Mouse (Mus musculus): ENCODE results near the gene Hoxb3.

The Hoxb3 gene

GRCm38 (mm10) chr11:96352691-96353521 lies 29.8 kb downstream of the Hoxb3 start:
- DNase-seq (ENCODE audit: low spot score in 2 of 2), result no peak

GRCm38 (mm10) chr11:96353522-96353841 lies 30.4 kb downstream of the Hoxb3 start:
- no peak for DNase-seq (ENCODE audit: low spot score in 2 of 2)

GRCm38 (mm10) chr11:96353939-96354338 lies 30.8 kb downstream of the Hoxb3 start:
- no peak for DNase-seq (ENCODE audit: low spot score in 2 of 2)

DNA sequence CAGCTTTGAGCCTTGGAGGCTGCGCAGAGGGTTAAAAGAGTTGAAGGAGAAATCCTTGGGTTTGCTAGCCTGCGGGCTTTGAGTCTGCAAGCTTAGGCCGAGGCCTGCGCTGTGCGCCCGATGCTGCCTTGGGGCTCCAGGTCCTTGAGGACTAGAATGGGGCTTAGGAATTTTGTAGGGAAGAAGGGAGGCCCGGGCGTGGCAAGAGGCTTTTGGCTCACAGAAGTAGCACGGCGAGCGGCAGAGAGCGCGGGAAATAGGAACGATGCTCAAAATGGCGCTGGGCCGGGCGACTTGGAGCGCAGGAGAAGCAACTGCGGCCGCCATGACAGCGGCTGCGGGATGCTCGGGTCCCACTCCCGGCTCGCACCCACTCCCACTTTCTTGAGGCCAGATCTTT lies 31.2 kb downstream of the Hoxb3 start:
- no peak for DNase-seq (ENCODE audit: low spot score in 2 of 2)

DNA sequence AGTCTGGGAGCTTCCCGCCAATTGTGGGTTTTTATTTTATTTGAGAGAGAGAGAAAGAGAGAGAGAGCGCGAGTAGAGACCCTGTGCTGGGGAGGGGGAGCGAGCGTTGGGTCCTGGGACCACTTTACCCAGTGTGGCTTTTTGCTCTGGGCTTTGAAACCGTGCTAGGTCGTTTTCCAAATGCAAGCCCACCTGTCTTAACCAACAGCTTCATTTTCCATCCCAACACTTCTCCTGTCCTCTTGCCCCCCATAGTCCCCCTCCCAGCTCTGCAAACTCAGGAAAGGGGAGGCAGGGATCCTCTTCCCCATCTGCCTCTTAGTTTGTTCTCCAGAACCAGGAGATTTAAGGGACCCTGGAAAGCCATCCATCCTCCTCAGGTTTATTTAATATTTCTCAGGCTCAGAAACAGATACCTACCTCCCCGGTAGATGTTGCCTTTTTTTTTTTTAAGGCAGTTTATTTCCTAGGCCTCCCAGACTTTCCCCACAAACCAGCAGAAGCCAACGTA lies 31.7 kb downstream of the Hoxb3 start:
- no peak for DNase-seq (ENCODE audit: low spot score in 2 of 2)

DNA sequence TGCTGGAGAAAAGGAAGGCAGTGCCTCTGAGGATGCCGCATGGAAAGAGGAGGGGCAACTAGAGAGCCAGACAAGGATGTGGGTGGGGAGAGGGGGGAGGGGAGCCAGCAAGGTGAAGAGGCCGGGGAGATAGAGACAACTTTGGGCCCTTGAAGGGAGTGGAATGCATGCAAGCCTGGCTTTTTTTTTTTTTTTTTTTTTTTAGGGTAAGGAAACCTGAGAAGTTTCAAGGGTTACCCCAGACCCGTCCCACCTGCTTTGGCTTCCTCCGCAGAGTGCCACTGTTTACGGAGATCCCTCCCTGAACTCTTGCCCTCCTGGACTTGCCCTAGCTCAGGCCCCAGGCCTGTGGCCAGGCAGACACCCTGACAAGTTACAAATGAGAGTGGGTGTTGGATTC lies 40.7 kb downstream of the Hoxb3 start:
- no peak for DNase-seq (ENCODE audit: low spot score in 2 of 2)

- DNase-seq (ENCODE audit: low spot score in 2 of 2), result no peak
Observed at GRCm38 (mm10) chr11:96365441-96366091, 42.4 kb downstream of the Hoxb3 start, which contains the start of gene Hoxb1. Gene Hoxb1, plus strand, starts transcription at chr11:96365752.

DNA sequence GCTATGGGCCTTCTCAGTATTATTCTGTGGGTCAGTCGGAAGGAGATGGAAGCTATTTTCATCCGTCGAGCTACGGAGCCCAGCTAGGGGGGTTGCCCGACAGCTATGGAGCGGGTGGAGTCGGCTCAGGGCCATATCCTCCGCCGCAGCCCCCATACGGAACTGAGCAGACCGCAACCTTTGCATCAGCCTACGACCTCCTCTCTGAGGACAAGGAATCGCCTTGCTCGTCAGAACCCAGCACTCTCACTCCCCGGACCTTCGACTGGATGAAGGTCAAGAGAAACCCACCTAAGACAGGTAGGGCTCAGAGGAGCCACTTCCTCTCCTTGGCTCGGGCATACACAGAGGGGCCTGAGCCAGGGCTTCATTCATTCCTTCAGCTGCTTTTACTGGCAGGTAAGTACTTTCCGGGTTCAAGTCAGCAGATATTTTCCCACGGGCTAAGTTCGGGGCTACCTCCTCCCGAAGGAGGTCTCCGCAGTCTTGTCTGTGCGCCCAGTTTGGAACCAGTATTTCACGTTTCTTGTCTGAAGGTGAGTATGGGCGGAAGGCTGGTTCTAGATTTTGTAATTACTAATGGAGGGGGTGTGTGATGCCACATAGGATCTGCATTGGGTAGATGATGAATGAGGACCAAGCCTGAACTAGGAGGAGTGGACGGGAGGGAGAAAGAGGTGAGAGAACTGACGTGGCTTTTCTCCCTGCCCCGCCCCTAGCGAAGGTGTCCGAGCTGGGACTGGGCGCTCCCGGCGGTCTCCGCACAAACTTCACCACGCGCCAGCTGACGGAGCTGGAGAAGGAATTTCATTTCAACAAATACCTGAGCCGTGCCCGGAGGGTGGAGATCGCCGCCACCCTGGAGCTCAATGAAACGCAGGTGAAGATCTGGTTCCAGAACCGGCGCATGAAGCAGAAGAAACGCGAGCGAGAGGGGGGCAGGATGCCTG lies 43.2 kb downstream of the Hoxb3 start:
- DNase-seq (ENCODE audit: low spot score in 2 of 2), result no peak

DNA sequence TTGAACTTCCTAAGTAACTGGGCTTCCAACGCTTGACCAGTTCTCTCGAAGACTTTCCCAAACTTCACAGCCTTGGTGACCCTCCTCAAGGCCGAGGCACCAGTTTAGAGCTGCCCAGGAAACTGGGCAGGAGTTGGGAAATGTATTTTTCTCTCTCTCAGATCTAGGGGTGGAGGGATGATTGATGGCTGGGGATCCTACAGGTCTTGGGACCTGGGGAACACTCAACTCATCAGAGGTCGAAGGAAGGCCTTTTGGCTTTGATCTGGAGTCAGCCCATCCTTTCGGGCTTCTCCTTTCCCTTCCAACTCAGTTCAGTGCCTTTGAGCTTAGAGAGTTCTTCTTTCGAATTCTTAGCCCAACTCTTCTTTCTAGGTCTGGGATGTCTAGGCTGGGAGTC lies 44.0 kb downstream of the Hoxb3 start:
- no peak for DNase-seq (ENCODE audit: low spot score in 2 of 2)

DNA sequence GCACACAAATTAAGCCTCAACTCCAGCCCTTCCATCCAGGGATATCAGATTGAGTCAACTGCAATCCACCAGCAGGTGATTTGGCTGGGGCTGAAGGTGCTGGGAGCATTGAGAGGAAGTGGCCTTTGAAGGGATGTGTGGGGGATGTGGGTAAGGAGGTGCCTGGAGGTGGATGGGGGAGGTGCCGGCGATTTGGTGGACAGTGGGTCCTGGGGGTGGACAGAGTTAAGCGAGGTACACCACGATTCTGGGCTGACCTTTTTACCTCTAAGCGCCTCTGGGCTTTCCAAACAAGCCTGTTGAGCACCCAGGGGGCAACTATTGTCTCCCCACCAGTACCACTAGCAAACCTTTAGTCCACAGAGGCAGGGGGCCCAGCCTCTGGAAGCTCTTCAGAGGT lies 45.6 kb downstream of the Hoxb3 start:
- no peak for DNase-seq (ENCODE audit: low spot score in 2 of 2)

DNA sequence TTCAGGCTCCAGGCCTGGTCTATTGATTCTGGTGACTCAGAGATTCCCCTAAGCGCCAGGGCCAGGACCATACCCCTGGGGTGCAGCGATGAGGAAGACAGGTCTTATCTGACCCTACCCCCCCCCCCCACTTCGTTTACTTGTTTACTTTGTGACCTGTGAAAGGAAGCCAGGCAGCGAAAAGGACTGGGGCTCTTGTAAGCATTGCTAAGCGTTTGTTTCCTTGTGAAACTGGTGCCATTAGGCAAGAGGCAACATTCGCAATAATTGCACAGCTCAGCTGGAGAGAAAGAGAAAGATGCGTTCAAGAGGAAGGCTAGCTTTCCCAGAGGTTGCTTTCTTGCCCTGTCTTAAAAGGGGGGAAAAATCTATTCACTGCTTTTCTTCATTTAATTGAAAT lies 46.0 kb downstream of the Hoxb3 start:
- DNase-seq (ENCODE audit: low spot score in 2 of 2), result no peak

DNA sequence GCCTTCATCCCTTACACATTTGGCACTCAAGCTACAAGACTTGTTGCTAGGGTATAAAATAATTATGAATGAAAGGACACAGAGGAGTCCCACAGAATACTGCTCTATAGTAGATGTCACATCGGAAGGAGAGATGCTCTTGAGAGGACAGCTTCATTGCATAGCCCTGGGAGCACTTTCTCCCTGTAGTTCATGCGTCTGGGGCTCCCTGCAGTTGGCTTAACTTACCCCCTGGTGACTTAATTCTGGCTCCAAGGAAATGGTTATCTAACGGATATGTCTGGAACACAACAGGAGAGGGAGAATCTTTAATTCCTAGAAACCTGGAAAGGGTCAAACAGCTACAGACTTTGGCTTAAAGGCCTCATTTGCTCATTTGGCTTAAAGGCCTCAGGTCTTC lies 48.6 kb downstream of the Hoxb3 start:
- DNase-seq (ENCODE audit: low spot score in 2 of 2), result no peak

DNA sequence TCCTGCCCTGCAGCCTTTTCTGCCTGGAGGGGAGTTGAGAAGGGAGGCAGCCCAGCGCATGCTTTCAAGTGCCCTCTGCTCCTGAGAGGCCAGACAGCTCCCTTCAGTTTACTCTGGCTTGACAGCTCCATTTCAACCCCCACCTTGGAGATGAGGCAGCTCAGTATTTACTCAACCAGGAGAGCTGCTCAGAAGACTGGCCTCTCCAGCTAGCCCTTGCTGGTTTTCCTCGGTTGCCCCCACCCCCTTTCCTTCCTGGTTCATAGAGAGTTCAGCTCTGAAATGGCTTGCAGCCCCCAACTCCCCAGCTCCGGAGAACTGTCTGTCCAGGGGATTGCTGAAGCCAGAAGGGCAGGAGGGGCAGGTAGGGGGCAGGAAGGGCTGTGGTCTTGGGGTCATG lies 49.4 kb downstream of the Hoxb3 start:
- DNase-seq (ENCODE audit: low spot score in 2 of 2), result no peak

- DNase-seq (ENCODE audit: low spot score in 2 of 2), result no peak
Observed at GRCm38 (mm10) chr11:96374810-96375209, 51.7 kb downstream of the Hoxb3 start.

- no peak for DNase-seq (ENCODE audit: low spot score in 2 of 2)
Observed at GRCm38 (mm10) chr11:96383381-96383780, 60.3 kb downstream of the Hoxb3 start.

DNA sequence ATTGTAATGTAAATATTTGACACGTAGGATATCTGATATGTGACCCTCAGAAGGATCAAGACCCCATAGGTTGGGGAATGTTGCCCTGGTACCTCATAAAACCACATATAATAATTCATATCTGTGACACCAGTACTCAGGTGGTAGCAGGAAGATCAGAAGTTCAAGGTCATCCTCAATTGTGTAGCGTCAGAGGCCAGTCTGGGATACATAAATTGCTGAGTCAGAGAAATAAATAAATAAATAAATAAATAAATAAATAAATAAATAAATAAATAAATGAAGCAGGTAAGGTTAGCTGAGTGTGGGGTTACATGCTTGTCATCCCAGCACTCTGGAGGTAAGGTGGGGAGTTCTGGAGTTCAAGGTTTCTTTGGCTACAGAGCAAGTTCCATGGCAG lies 64.5 kb downstream of the Hoxb3 start:
- no peak for DNase-seq (ENCODE audit: low spot score in 2 of 2)

- DNase-seq (ENCODE audit: low spot score in 2 of 2), result no peak
Observed at GRCm38 (mm10) chr11:96396772-96397626, 73.9 kb downstream of the Hoxb3 start.

All from heart, adult 9 months (tissue).